Comparison of ENCODE assay signal across 9 mouse cellular contexts in genomic region chr13:73447478-73447877, GRCm38 (mm10). TPM values are rescaled to one million over a fixed set of nuclear protein-coding genes. Genes with fewer than 3 reads are reported as not detected.
DNase-seq lines count a peak whose midpoint lies in the region; ATAC-seq and TF ChIP-seq lines count a peak whose summit lies in the region.
"Had no signal": no experiment of that assay in that cellular context is flagged by ENCODE, and none has a peak within 500 bp of the region (broad histone marks: within the 10 kb centered on the region; RNA-seq: fewer than 3 reads in every experiment).

No protein-coding gene starts in this region.

- H3K36me3 ChIP-seq in heart, embryonic 16.5 days (ENCODE audit: control insufficient read depth, insufficient read depth): no peaks in the 10 kb centered on the region
- H3K36me3 ChIP-seq in heart, embryonic 10.5 days: no peaks in the 10 kb centered on the region
- H3K36me3 ChIP-seq in neural tube, embryonic 13.5 days: no peaks in the 10 kb centered on the region
- H3K36me3 ChIP-seq in intestine, postnatal 0 days (ENCODE audit: control insufficient read depth, insufficient read depth): no peaks in the 10 kb centered on the region

- DNase-seq in heart, embryonic 10.5 days (ENCODE audit: low spot score): no peak
- no peak for DNase-seq in neural tube, embryonic 10.5 days (ENCODE audit: extremely low spot score, low spot score)
- peak; percentile 24 for DNase-seq in liver
- DNase-seq in gastrocnemius, postnatal 14 days: no peak
- DNase-seq: adrenal gland, adult 8-10 months; thymus, postnatal 36 days had no signal

- H3K4me2 ChIP-seq in heart, embryonic 16.5 days (ENCODE audit: low read depth, low read length): no peak overlapping the region
- no peak overlapping the region for H3K4me2 ChIP-seq in neural tube, embryonic 13.5 days
- no peak overlapping the region for H3K4me2 ChIP-seq in intestine, postnatal 0 days (replicated peaks; ENCODE audit: low read depth)

- H3K9ac ChIP-seq in heart, embryonic 16.5 days (ENCODE audit: low read length): no peak overlapping the region
- H3K9ac ChIP-seq in neural tube, embryonic 13.5 days: no peak overlapping the region
- no peak overlapping the region for H3K9ac ChIP-seq in intestine, postnatal 0 days (ENCODE audit: low read depth, low read length)

- peak; percentile 53 for ATAC-seq in heart, embryonic 16.5 days (replicated peaks; ENCODE audit: extremely low read depth, insufficient read depth, low FRiP score)
- ATAC-seq in neural tube, embryonic 13.5 days (ENCODE audit: low read depth): no peak
- ATAC-seq in intestine, postnatal 0 days: no peak

- 0 out of 2 replicates have a peak overlapping the region, but pooled peaks have one; percentile 23 for H3K27ac ChIP-seq in heart, embryonic 16.5 days (ENCODE audit: low read length)
- H3K27ac ChIP-seq in heart, embryonic 10.5 days: no peak overlapping the region
- peak overlapping the region; percentile 59 for H3K27ac ChIP-seq in neural tube, embryonic 13.5 days (replicated peaks)
- H3K27ac ChIP-seq in intestine, postnatal 0 days (ENCODE audit: low read depth, low read length): no peak overlapping the region

- H3K9me3 ChIP-seq in heart, embryonic 16.5 days (replicated peaks; ENCODE audit: control insufficient read depth, low read length): no peaks in the 10 kb centered on the region
- no peaks in the 10 kb centered on the region for H3K9me3 ChIP-seq in heart, embryonic 10.5 days
- H3K9me3 ChIP-seq in neural tube, embryonic 13.5 days: no peaks in the 10 kb centered on the region
- no peaks in the 10 kb centered on the region for H3K9me3 ChIP-seq in intestine, postnatal 0 days (ENCODE audit: control insufficient read depth)

- peaks cover 20% of the 10 kb centered on the region for H3K4me1 ChIP-seq in heart, embryonic 16.5 days (ENCODE audit: control insufficient read depth, insufficient read depth, low read length)
- peaks cover 9% of the 10 kb centered on the region; the same call in 1 of the 2 replicates for H3K4me1 ChIP-seq in heart, embryonic 10.5 days
- peaks cover 10% of the 10 kb centered on the region for H3K4me1 ChIP-seq in neural tube, embryonic 13.5 days (replicated peaks)
- H3K4me1 ChIP-seq in intestine, postnatal 0 days (replicated peaks; ENCODE audit: control insufficient read depth, insufficient read depth, low read length): no peaks in the 10 kb centered on the region

- 36% methylated on average over 2 of the region's 2 CpGs for WGBS in heart, embryonic 16.5 days
- 47% methylated on average over 2 of the region's 2 CpGs for WGBS in heart, embryonic 10.5 days
- 80% methylated on average over 2 of the region's 2 CpGs for WGBS in neural tube, embryonic 13.5 days
- WGBS in intestine, postnatal 0 days: 75% methylated on average over 2 of the region's 2 CpGs

- H3K27me3 ChIP-seq in heart, embryonic 16.5 days (ENCODE audit: control insufficient read depth, insufficient read depth, low read length): no peaks in the 10 kb centered on the region
- peaks cover 10% of the 10 kb centered on the region; the same call in 1 of the 2 replicates for H3K27me3 ChIP-seq in heart, embryonic 10.5 days (ENCODE audit: insufficient read depth, poor library complexity, severe bottlenecking)
- no peaks in the 10 kb centered on the region for H3K27me3 ChIP-seq in neural tube, embryonic 13.5 days
- no peaks in the 10 kb centered on the region for H3K27me3 ChIP-seq in intestine, postnatal 0 days (replicated peaks; ENCODE audit: control insufficient read depth, insufficient read depth, low read length)

- TF ChIP-seq CTCF in intestine, postnatal 0 days (IDR thresholded peaks at IDR 0.05; ENCODE audit: low read depth): no peak

- H3K4me3 ChIP-seq in heart, embryonic 16.5 days (ENCODE audit: low read length): no peak overlapping the region
- no peak overlapping the region for H3K4me3 ChIP-seq in heart, embryonic 10.5 days
- H3K4me3 ChIP-seq in neural tube, embryonic 13.5 days: no peak overlapping the region
- no peak overlapping the region for H3K4me3 ChIP-seq in intestine, postnatal 0 days (ENCODE audit: low read depth, low read length)

- intact Hi-C loops in gastrocnemius, postnatal 14 days (cut with DNase I; ENCODE audit: low total_unique reads): no loop called here

RNA-seq across cellular contexts. Expression of gene Lpcat1, which starts 19.5 kb away (rescaled TPM):
- 17.4 and 24.0 TPM in 2 replicates for polyA plus RNA-seq in heart, embryonic 16.5 days (2015; fragmentation: Nextera tagmentation; extraction: Ambion mirVana)
- polyA plus RNA-seq in heart, embryonic 10.5 days (2016; fragmentation: Nextera tagmentation; extraction: Ambion mirVana): 31.9 and 39.6 TPM in 2 replicates
- polyA plus RNA-seq in neural tube, embryonic 13.5 days (2015; fragmentation: Nextera tagmentation; extraction: Ambion mirVana): 51.7 and 55.0 TPM in 2 replicates
- total RNA-seq in gastrocnemius, postnatal 14 days (2021): 1 to 10 TPM; 6.0 to 7.5 TPM
- 8.2 and 8.4 TPM in 2 replicates for polyA plus RNA-seq in intestine, postnatal 0 days (2015; fragmentation: Nextera tagmentation; extraction: Ambion mirVana)

Comparison
In these comparisons a context has a peak if more than half of its experiments do, and no peak if none do; other contexts are left out.
1. H3K27ac ChIP-seq: peak in heart, embryonic 16.5 days (single experiment) and neural tube, embryonic 13.5 days (single experiment); none in heart, embryonic 10.5 days (single experiment) and intestine, postnatal 0 days (single experiment).